Mouse (Mus musculus): ENCODE results near the gene Bdp1.
"Not testable (repeated sequence)": the region's sequence is repeated elsewhere in the genome, so short reads cannot be mapped to it uniquely, and the experiment has no call there.

The Bdp1 gene

DNA sequence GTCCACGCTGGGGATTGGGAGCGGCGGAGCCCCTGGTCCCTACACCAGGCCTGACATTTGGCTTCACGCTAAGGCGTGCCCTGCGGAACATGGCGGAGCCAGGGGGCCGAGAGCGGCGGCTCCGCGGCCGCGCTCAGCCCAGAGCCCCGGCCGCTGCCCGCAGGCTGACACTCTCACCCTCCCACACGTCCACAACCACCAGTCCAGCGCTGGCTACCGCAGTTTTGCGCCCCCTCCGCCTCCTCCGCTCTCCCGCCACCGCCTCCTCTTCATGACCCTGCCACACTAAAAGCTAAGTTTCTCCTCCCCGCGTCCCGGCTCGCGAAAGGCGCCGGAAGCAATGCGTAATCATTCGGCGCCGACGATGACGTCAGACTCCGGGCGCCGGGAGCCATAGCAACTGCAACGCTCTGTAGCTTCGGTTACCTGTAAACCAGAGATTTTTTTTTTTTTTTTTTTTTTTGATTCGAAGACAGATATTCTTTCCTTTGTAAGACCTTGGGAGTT is at the start of gene Bdp1:
Bdp1 (minus strand) TSS at position 323 of the 507 bp plus-strand sequence.
- DNase-seq (ENCODE audit: low spot score in 2 of 2), result peak; percentile 87 to 93

DNA sequence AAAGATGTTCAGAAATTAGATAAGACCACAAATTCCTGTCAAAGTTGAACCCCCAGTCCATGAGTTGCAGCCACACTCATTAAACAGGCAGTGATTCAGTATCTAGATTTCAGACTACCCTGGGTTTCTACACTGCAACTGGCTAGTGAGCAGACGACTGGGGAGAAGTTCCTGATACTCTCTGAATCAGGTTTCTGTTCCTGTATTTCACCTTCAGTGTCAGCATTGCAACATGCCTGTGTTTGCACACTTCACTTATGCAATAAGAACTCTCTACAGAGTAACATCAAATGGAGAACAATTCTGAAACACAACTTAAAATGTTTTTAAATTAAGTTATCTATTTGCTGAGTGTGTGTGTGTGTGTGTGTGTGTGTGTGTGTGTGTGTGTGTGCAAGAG is 48.8 kb upstream of the Bdp1 start:
- peak; percentile 7 to 9 for DNase-seq (ENCODE audit: low spot score in 2 of 2)

DNA sequence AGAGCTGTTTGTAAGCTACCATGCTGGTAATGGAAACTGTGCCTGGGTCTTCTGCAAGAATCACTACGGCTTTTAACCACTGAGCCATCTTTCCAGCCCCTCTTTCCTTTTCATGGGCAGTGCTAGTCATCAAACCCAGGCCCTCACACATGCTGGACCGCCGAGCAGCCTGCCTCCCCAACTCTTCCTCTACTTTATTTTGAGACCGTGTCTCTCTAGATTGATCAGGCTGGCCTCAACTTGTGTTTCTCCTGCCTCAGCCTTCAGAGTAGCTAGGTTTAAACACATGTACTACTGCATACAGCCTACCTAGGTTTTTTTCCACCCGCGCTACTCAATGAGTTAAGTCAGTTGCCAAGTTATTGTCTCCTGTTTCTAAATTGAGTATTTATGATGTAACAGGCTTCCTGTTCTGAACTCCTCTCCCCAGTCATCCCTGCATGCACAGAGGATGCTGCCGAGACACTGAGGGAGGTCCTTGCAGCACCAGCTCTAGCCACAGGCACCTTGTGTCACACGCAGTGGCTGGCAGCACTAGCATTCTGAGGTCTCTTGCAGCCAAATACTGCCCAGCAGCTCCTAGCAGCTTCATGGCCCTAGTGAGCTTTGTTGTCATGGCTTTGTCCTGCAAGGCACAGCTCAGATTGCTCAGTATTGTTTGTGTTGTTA is 37.9 kb upstream of the Bdp1 start:
- DNase-seq (ENCODE audit: low spot score in 2 of 2), result no peak

DNA sequence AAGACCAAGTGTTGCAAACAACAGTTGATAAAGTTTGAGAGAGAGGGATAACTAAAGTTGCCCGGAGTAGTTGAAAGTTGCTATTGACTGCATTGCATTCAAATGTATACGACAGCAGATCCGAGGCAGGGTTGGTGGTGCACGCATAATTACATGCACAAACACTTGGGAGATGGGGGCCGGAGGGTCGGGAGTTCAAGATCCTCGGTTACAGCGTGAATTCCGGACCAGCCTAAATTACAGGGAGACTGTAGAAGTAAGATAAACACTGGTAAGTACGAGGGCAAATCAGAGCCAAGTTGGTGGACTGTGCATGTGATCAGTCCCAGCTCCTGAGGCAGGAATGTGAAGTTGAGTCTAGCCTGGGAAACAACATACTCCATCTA is 21.4 kb upstream of the Bdp1 start:
- DNase-seq (ENCODE audit: low spot score in 2 of 2), result no peak

DNA sequence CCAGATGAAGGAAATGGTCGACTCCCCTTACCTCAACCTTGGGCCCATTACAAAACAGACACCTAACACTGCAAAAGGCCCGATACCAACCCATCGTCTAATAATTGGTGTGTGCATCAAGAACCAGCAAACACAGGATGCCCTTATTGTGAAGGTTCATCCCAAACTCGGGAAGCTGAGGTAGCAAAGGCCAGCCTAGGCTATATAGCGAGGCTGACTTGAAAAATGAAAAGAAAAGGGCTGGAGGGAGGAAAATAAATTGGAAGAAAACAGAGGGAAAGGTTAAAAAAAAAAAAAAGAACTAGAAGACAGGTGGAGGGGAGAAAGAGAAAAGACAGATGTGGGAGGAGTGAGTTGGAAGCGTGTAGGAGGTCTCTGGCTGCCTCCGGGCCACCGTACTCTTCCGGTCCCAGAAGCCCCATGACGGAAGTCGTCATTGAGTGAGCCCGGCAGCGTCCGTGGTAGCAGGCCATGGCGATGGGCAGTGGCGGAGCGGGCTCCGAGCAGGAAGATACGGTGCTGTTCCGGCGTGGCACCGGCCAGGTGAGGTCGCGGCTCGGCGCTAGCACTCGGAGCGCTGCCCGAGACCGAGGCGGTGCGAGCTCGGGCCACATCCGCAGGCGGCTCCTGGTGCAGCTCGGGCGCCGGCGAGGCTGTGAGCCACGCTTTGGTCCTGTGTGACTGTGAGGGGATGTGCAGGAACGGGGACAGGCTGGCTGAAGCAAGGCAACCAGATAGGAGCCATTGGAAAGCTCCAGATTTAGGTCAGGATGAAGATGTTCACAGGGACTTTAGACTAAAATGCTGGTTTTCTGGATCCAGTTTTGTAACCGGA is 20.8 kb upstream of the Bdp1 start, which contains the start of gene Smn1:
Smn1 (plus strand) TSS at position 430 of the 835 bp plus-strand sequence.
- peak; percentile 93 for DNase-seq (ENCODE audit: low spot score in 2 of 2)

DNA sequence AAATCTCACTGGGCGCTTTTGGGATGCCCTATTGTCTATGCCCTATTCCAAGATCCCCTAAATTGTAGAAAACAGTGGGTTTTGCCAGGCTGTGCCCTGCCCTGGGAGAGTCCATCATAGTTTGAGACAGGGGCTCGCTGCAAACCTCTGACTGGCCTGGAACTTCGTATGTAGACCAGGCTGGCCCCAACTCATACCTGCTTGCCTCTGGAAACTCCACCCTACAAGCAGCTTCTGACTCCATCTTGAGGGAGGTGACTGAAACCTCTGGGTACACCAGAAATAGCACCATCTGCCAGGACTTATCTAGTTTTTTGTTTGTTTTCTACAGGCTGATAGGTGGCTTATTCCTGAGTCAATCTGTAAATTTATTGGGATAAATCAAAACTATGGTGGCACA is 20.1 kb upstream of the Bdp1 start:
- DNase-seq (ENCODE audit: low spot score in 2 of 2), result no peak

DNA sequence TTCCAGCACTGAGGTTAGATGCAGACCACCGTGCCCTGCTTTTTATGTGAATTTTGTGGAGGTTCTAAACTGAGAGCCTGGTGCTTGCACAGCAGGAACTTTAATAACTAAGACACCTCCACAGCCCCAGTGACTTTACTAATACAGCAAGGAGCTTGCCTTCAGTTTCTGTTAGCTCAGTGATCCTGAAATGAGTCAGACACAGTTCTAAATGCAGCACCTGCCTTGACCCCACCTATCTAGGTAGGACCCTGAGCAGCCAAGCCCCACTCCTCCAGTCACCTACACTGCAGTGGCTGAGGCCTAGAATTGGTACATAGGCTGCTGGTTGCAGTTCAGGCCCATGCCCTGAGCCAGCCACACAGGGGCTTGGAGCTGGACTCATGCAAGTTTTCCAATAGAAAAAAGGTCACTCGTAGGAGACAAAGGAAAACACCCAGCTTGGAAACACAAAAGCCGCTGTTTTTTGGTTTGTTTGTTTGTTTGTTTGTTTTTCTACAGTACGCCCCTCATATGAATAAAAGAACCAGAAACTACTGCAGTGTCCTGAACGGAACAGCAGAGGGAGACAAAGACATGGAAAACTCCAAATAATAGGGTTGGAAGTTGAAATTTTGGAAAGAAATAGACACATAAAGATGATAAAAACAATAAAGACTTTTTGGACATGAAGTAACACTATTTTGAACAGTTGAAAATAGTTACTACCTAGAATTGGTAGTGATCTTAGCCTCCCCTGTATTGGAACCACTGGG is 8.5 kb upstream of the Bdp1 start:
- no peak for DNase-seq (ENCODE audit: low spot score in 2 of 2)

DNA sequence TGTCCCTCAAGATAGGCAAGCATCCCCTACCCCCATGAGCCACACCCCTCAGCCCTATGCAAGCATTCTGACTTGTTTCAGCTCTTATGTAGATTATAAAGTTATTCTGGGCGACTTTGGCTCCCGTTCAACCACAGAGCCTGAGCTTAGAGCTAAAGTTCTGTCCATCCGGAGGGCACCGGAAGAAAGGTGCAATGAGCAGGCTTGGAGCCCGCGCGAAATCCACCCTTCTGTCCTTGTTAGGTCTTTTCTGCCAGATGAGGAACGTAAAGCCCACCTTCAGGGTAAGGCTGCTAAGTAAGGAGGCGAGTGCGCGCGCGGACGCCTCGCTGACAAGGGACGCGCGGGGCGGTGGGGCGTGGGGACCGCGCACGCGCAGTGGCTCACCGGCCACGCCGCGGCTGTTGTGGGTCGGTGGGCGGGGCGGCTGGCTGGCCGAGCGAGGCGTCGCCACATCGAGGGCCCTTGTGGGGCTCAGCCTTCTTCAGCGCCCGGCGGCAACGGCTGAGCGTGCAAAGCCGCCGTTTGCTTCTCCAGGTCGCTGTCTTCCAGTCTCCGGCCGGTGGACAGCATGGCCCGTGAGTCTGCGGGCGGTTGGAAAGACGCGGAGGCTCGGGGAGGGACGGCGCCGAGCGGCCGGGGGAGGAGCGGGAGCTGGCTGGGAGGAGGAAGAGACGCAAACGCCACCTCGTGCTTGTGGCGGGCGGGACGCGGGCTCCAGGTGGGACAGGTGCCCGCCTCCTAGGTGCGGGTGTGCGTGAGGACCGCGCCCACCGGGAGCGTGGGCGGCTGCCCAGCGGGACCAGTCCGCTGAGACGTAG is 4.0 kb upstream of the Bdp1 start, which contains the start of gene Serf1:
Serf1 (plus strand) TSS at position 361 of the 821 bp plus-strand sequence.
- peak; percentile 73 to 75 for DNase-seq (ENCODE audit: low spot score in 2 of 2)

DNA sequence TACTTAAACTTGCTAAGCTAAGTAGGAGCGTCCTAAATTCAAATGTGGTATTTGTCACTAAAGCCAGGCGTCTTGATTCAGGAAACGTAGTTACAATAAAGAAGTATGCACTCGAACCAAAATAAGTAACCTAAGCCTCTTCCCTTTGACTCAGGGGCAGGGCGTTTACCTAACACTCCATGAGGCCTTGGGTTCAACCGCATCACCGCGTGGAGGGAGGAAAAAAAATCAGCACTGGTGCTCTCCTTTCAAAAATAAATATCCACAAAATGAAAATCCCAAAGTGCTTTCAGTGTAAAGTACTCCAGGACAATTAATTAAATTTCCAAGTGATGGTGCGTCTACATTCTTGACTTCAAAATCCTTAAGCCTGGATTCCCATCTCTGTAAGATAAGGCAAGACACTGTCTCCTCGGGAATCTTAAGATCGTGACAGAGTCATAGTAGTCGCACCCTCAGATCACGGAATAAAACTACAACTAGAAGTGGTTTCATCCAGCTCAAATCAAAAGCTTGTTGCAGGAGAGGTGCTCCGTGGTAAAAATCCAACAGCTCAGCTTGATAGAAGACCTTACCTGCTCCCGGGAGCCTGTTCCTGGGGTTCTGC is 715 bp downstream of the Bdp1 start:
- no peak for DNase-seq (ENCODE audit: low spot score in 2 of 2)

DNA sequence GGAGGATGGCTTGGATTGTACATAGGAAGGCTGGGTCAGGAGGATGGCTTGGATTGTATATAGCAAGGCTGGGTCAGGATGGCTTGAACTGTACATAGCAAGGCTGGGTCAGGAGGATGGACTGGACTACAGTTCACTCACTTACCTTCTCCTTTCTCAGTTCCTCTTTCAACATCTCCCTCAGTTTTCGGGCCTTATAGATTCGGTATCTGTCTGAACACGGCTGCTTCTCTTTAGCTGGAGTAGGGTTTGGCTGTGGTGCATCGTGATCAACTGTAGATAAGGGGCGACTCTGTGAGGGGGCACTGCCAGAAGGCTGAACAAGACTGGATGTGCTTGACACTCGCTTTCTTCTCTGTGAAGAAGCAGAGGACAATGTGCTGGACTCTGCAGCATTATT is 5.1 kb downstream of the Bdp1 start:
- DNase-seq (ENCODE audit: low spot score in 2 of 2), result no peak

DNA sequence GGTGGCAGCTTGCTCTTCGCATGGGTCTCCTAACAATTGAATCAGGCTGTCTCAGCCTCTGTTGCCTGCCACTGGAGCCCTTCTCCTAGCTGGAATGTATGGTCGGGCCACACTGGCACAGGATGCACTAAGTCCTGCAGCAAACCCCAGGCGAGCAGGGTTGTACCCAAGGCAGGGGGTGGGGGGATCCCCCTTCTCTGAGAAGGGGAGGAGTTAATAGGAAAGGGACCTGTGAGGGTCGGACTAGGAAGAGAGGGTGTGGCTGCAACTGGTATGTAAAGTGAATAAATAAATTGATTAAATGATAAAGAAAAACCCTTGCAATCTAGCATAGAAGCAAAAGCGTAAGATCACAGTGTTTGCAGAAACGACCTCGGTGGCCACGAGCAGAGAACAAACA is 32.4 kb downstream of the Bdp1 start:
- DNase-seq (ENCODE audit: low spot score in 2 of 2), result no peak

DNA sequence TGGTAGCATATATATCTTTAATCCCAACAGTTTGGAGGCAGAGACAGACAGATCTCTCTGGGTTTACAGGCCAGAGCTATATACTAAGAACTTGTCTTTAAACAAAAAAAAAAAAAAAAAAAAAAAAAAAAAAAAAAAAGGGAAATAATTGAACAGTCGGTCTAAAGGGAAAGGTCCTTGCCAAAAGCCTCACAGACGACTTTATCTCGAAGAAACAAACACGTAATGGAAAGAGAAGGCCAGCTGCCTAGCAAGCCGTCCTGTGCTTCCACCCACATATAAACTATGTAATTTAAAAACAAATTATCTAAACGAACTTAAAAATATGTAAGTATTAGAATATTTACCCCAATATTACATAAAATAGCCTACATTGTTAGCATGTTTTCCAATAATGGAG is 36.0 kb downstream of the Bdp1 start:
- DNase-seq (ENCODE audit: low spot score in 2 of 2), result no peak

DNA sequence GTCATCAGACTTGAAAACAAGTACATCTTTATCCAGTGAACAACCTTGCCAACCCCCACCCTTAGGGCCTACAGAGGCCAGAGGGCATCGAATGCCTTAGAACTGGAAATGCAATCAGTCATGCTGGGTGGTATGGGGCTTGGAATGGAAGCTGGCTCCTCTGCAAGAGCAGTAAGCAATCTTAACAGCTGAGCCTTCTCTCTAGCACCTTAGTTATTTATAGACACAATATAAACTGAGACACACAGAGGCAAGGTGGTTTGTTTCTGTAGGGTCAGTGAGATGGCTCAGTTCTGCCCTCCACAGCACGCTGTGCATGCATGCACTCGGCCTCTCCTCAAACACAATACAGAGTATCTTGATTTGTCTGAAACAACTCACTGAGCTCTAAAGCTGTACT is 39.9 kb downstream of the Bdp1 start:
- no peak for DNase-seq (ENCODE audit: low spot score in 2 of 2)

DNA sequence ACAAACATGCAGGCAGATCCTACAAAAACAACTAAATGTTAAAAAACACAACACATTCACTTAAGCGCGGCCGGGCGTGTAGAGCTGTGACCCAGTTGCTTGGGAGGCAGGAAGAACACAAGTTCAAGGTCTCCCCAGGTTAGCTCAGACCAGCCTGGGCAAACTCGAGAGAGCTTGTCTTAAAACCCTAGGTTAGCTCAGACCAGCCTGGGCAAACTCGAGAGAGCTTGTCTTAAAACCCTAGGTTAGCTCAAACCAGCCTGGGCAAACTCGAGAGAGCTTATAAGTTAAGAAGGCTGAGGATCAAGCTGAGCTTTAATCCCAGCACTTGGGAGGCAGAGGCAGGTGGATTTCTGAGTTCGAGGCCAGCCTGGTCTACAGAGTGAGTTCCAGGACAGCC is 46.1 kb downstream of the Bdp1 start:
- DNase-seq (ENCODE audit: low spot score in 2 of 2), result not testable (repeated sequence)

DNA sequence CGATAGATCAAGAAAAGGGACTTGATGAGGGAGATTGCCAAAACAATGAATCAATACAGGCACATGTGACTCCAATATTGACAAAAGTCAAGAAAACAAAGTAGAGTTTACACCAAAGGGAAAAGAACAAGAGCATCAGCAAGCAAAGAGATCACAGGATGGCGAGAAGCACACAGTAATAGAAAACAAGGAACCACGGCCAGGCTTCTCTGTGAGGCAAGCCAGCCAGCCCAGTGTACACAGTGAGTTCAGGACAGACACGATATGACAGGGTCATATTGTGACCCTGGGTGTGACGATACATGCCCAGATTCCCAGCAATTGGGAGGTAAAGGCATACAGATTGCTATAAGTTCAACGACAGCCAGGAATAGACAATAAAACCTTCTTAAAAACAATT is 77.9 kb downstream of the Bdp1 start:
- no peak for DNase-seq (ENCODE audit: low spot score in 2 of 2)

DNA sequence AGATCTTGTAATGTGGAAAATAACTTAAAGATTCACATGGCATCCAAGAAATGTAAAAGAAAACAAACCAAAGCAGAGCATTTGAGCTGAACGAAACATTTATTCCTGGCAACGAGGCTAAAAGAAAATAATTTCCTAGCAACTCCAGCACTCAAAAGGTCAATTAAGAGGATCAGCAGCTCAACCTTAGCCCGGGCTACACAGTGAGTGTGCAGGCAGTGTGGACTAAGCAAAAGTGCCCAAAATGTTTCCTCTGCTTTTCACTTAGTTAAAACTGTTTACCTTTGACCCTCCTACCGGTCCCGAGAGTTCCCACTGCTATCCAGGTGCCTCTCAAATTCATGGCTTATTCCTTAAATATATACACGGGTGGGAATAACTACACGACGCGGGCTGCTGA is 87.0 kb downstream of the Bdp1 start:
- DNase-seq (ENCODE audit: low spot score in 2 of 2), result no peak

DNA sequence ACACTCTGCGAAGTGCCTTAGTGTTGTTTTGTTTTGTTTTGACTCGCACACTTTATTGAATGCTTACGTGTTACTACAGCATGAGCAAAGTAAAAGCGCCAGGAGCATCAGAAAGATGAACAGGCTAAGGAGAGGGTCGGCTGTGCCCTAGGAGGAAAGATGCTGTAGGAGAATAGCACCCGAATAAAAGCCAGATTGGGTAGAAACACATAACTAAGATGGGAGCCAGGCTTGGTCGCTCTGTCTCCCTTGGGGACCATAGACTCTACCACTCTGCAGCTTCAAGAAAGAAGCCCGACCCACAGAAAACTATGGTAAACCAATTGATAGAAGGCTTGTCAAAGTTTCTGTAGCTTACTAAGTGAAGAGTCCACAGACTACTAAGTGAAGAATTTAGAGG is 87.9 kb downstream of the Bdp1 start:
- peak in 1 of 2 experiments; percentile 2 for DNase-seq (ENCODE audit: low spot score in 2 of 2)

DNA sequence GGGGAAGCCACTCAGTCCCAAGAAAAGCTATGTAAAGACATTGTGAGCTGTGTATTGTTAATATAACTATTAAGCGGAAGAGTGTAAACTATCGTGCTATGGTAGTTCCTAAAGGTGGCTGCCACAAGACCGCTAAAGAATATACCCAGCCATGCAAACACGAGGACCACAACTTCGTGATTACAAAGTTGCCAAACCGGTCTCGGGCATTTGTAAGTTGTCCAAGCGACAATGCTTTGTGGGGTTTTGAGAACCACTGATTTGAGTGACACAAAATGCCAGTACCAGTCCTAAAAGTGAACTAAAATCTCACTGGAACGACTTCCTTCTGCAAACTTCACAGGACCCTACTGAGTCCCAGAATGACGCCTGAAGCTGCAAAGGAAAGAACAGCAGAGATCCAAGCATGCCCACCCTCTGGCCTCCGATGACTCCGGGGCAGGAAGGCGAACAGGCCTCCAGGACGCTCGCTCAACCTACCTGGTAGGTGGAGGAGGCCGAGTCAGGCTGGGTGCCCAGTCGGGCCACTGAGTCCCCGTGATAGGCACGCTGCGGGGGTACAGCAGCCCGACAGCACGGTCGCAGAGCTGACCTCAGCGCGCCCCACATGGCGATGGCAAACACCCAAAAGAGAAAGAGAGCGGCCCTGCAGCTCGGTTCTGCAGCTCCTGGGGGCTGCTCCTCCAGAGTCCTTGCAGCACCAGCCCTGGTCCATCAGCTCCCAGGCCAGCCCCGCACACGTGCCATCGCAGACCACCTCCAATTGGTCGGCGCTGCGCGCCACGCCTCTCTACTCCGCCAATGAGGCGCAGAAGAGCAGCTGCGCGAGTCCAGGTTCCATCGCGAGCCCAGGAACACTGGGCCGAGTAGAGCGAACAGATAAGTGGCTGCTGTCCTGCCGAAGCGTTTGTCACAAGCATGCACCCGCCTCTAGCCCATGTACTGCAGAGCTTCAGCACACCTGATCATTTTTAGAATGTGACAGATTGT is 88.7 kb downstream of the Bdp1 start, which contains the start of gene Mccc2:
Mccc2 (minus strand) TSS at position 734 of the 990 bp plus-strand sequence.
- peak; percentile 86 to 87 for DNase-seq (ENCODE audit: low spot score in 2 of 2)

DNA sequence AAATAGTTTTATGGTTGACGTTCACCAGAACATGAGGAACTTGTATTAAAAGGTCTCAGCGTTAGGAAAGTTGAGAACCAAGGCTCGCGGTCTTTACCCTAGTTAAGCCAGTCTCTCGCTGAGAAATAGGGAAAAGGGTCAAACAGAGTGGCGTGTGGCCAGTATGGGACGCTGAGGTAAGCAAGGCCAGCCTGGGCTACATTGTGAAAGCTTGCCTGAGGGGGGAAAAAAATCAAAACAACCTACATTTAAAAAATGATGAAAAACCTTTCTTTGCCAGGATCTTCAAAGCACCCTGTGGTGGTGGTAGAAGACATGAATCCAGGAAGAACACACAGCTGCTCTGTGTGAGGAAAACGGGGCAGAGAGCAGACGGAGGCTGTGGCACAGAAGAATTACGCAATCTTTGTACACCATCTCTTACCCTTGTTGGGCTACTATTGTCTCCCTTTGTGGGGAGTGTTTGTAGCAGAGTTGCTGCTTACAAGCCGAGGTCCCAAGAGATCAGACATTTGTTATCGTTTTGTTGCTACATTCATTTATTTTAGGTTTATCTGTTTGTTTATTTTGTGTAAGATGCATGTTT is 97.9 kb downstream of the Bdp1 start:
- DNase-seq (ENCODE audit: low spot score in 2 of 2), result no peak
